Mouse (Mus musculus) ES-Bruce4 (cell line): ENCODE measurements around the gene Nisch.

ENCODE experiments used
- CTCF ChIP-seq: IDR thresholded peaks from one replicate; pipeline ENCODE4 v1.8.1; 2011; ENCODE audit warnings: low read depth, low read length
- POLR2A ChIP-seq: IDR thresholded peaks from one replicate; pipeline ENCODE4 v1.8.1; 2011; ENCODE audit warnings: low read length; ENCODE audit not compliant: insufficient read depth

GRCm38 (mm10) chr14:31145694-31146093 lies 71.1 kb downstream of the Nisch start:
- TF ChIP-seq POLR2A (no peak), CTCF (no peak)
